Mouse (Mus musculus): ENCODE data around the gene Tmprss9.

DNA sequence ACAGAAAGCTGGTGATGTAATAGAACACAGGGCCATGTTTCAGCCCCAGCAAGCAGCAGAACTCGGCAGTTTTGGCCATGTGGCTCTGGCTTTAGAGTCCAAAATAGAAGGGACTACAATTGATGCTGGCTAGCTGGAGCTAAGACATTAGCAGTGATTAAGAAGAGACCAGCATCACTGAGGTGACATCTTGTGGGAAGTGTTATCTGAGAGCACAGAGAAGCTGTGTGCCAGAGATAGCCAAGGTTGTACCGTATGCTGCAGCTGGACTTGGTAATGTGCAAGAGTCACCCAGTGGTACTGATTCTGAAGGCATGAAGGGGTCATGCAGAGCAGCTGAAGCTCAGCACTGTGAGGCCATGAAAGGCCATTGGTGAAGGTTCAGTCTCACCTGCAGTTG lies 43.6 kb downstream of the Tmprss9 start:
- TF ChIP-seq CTCF (conservative IDR thresholded peaks at IDR 0.05; ENCODE audit: insufficient read depth, insufficient read length, low read depth, low read length) (no peak), POLR2A (IDR thresholded peaks at IDR 0.05; ENCODE audit: low read depth, low read length) (no peak)
